Mouse (Mus musculus) lung, adult 2 months (tissue): ENCODE measurements around the gene Olfr535.

Experiments used
- CTCF ChIP-seq: fragments of 200-500 bp; IDR thresholded peaks from 2 replicates; pipeline ENCODE4 v1.5.1; 2011; ENCODE audit warnings: mild to moderate bottlenecking, low read length, control low read depth; ENCODE audit not compliant: insufficient read depth
- POLR2A ChIP-seq: fragments of 200-500 bp; IDR thresholded peaks from 2 replicates; pipeline ENCODE4 v1.6.1; 2011; ENCODE audit warnings: low read depth, mild to moderate bottlenecking, control low read depth, low read length, borderline replicate concordance; ENCODE audit errors: extremely low read depth

DNA sequence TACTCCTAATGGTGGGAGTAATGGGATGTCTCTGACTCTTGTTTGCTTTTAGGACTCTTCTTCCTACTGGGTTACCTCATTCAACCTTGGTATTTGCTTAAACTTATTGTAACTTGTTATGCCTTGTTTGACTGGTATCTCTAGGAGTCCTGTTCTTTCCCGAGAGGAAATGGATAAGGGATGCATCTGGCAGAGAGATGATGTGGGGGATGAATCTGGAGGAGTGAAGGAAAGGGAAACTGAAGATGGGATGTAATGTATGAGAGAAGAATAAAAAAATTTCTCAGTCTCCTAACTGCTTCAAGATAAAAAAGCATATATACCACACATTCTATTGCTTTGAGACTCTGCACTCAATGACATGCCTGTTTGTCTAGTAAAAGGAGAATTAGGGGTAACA lies 6.1 kb upstream of the Olfr535 start:
- no peak for TF ChIP-seq CTCF
- TF ChIP-seq POLR2A = no peak
